Mouse (Mus musculus): Measurements from ENCODE around the gene Osbpl3.

Osbpl3 gene

GRCm38 (mm10) chr6:50377742-50378720, 78.0 kb downstream of the Osbpl3 start:
- in situ Hi-C loops (cut with MboI; ENCODE audit: low sequenced_read_pairs), result no loop called here

GRCm38 (mm10) chr6:50376684-50377083, 79.3 kb downstream of the Osbpl3 start:
- in situ Hi-C loops (cut with MboI; ENCODE audit: low sequenced_read_pairs), result no loop called here

- in situ Hi-C loops (cut with MboI; ENCODE audit: low sequenced_read_pairs), result no loop called here
Measured at GRCm38 (mm10) chr6:50372516-50373424, 83.2 kb downstream of the Osbpl3 start.

- in situ Hi-C loops (cut with MboI; ENCODE audit: low sequenced_read_pairs), result no loop called here
Measured at GRCm38 (mm10) chr6:50371501-50372086, 84.4 kb downstream of the Osbpl3 start.

GRCm38 (mm10) chr6:50368502-50369292, 87.3 kb downstream of the Osbpl3 start:
- in situ Hi-C loops (cut with MboI; ENCODE audit: low sequenced_read_pairs), result no loop called here

GRCm38 (mm10) chr6:50367836-50368235, 88.2 kb downstream of the Osbpl3 start:
- in situ Hi-C loops (cut with MboI; ENCODE audit: low sequenced_read_pairs), result no loop called here

- in situ Hi-C loops (cut with MboI; ENCODE audit: low sequenced_read_pairs), result no loop called here
Measured at GRCm38 (mm10) chr6:50366724-50367123, 89.3 kb downstream of the Osbpl3 start.

GRCm38 (mm10) chr6:50366319-50366718, 89.7 kb downstream of the Osbpl3 start:
- in situ Hi-C loops (cut with MboI; ENCODE audit: low sequenced_read_pairs), result no loop called here

GRCm38 (mm10) chr6:50364364-50364763, 91.6 kb downstream of the Osbpl3 start:
- in situ Hi-C loops (cut with MboI; ENCODE audit: low sequenced_read_pairs), result no loop called here

GRCm38 (mm10) chr6:50363385-50363784, 92.6 kb downstream of the Osbpl3 start:
- in situ Hi-C loops (cut with MboI; ENCODE audit: low sequenced_read_pairs), result no loop called here

GRCm38 (mm10) chr6:50362704-50363261, 93.2 kb downstream of the Osbpl3 start:
- in situ Hi-C loops (cut with MboI; ENCODE audit: low sequenced_read_pairs), result no loop called here

GRCm38 (mm10) chr6:50362196-50362595, 93.8 kb downstream of the Osbpl3 start:
- in situ Hi-C loops (cut with MboI; ENCODE audit: low sequenced_read_pairs), result no loop called here

GRCm38 (mm10) chr6:50358104-50358679, 97.8 kb downstream of the Osbpl3 start:
- in situ Hi-C loops (cut with MboI; ENCODE audit: low sequenced_read_pairs), result no loop called here

- in situ Hi-C loops (cut with MboI; ENCODE audit: low sequenced_read_pairs), result no loop called here
Measured at GRCm38 (mm10) chr6:50354688-50355660, 101.0 kb downstream of the Osbpl3 start.

- in situ Hi-C loops (cut with MboI; ENCODE audit: low sequenced_read_pairs), result no loop called here
Measured at GRCm38 (mm10) chr6:50352812-50353211, 103.2 kb downstream of the Osbpl3 start.

GRCm38 (mm10) chr6:50350911-50351310, 105.1 kb downstream of the Osbpl3 start:
- in situ Hi-C loops (cut with MboI; ENCODE audit: low sequenced_read_pairs), result no loop called here

GRCm38 (mm10) chr6:50348619-50349018, 107.4 kb downstream of the Osbpl3 start:
- in situ Hi-C loops (cut with MboI; ENCODE audit: low sequenced_read_pairs), result no loop called here

- in situ Hi-C loops (cut with MboI; ENCODE audit: low sequenced_read_pairs), result no loop called here
Measured at GRCm38 (mm10) chr6:50346204-50346603, 109.8 kb downstream of the Osbpl3 start.
